Mouse (Mus musculus): ENCODE data around the gene Pwwp2b.

Pwwp2b gene

GRCm38 (mm10) chr7:139247881-139248614 lies at the start of gene Pwwp2b:
Gene Pwwp2b (plus strand): TSS chr7:139248482.
- DNase-seq = peak; percentile 73 to 79

GRCm38 (mm10) chr7:139200108-139200507 lies 48.2 kb upstream of the Pwwp2b start:
- DNase-seq = peak; percentile 87 to 90

GRCm38 (mm10) chr7:139201209-139201608 lies 47.1 kb upstream of the Pwwp2b start:
- no peak for DNase-seq

- DNase-seq = peak; percentile 73 to 78
These were observed 40.1 kb upstream of the Pwwp2b start for GRCm38 (mm10) chr7:139208023-139208772.

- no peak for DNase-seq
These were observed 39.5 kb upstream of the Pwwp2b start for GRCm38 (mm10) chr7:139208773-139209095.

GRCm38 (mm10) chr7:139211761-139212160 lies 36.5 kb upstream of the Pwwp2b start:
- DNase-seq = no peak

- peak; percentile 96 to 99 for DNase-seq
These were observed 35.2 kb upstream of the Pwwp2b start, which contains the start of the genes Lrrc27 and Stk32c for GRCm38 (mm10) chr7:139212754-139213745. Gene Lrrc27 (plus strand): TSS chr7:139212988. Gene Stk32c (minus strand): TSS chr7:139213307.

- DNase-seq = peak; percentile 39 to 52
These were observed 34.5 kb upstream of the Pwwp2b start for GRCm38 (mm10) chr7:139213751-139214150.

GRCm38 (mm10) chr7:139214160-139214559 lies 34.1 kb upstream of the Pwwp2b start:
- DNase-seq = no peak

GRCm38 (mm10) chr7:139214596-139215340 lies 33.5 kb upstream of the Pwwp2b start:
- no peak for DNase-seq

GRCm38 (mm10) chr7:139215516-139215915 lies 32.8 kb upstream of the Pwwp2b start:
- DNase-seq = no peak

- no peak for DNase-seq
These were observed 32.3 kb upstream of the Pwwp2b start for GRCm38 (mm10) chr7:139215946-139216345.

GRCm38 (mm10) chr7:139216464-139216863 lies 31.8 kb upstream of the Pwwp2b start:
- DNase-seq = no peak

- DNase-seq = no peak
These were observed 31.2 kb upstream of the Pwwp2b start for GRCm38 (mm10) chr7:139217046-139217445.

GRCm38 (mm10) chr7:139218641-139219415 lies 29.5 kb upstream of the Pwwp2b start:
- DNase-seq = peak; percentile 63 to 70

- peak; percentile 40 to 48 for DNase-seq
These were observed 28.8 kb upstream of the Pwwp2b start for GRCm38 (mm10) chr7:139219486-139219885.

GRCm38 (mm10) chr7:139220303-139220702 lies 28.0 kb upstream of the Pwwp2b start:
- DNase-seq = no peak

- DNase-seq = no peak
These were observed 27.2 kb upstream of the Pwwp2b start for GRCm38 (mm10) chr7:139221072-139221471.

- no peak for DNase-seq
These were observed 26.4 kb upstream of the Pwwp2b start for GRCm38 (mm10) chr7:139221856-139222255.

- DNase-seq = no peak
These were observed 25.9 kb upstream of the Pwwp2b start for GRCm38 (mm10) chr7:139222341-139222740.

- no peak for DNase-seq
These were observed 24.2 kb upstream of the Pwwp2b start for GRCm38 (mm10) chr7:139224070-139224469.
